Mouse (Mus musculus): ENCODE results near the gene Pla2g1b. TPM values are rescaled to one million over a fixed set of nuclear protein-coding genes. Genes with fewer than 3 reads are reported as not detected.
"Not testable (repeated sequence)": the region's sequence is repeated elsewhere in the genome, so short reads cannot be mapped to it uniquely, and the experiment has no call there.

Pla2g1b gene
- polyA plus RNA-seq, 1 experiment from 2014 or later: not detected

GRCm38 (mm10) chr5:115487942-115488580, 22.0 kb downstream of the Pla2g1b start:
- Histone ChIP-seq H3K9me3 (no peaks in the 10 kb centered on the region), H3K4me1 (peaks cover 32% of the 10 kb centered on the region), H3K4me2 (replicated peaks) (peak overlapping the region; percentile 65; the same call in 1 of the 2 replicates), H3K27ac (no peak overlapping the region), H3K27me3 (peaks cover under 1% of the 10 kb centered on the region; the same call in 1 of the 2 replicates), H3K9ac (no peak overlapping the region), H3K36me3 (no peaks in the 10 kb centered on the region), H3K4me3 (no peak overlapping the region; the same call in 1 of the 2 replicates)
- no peak for ATAC-seq (ENCODE audit: low FRiP score, low read depth)
- WGBS: 70% methylated on average over 9 of the region's 9 CpGs

GRCm38 (mm10) chr5:115488841-115489698, 23.0 kb downstream of the Pla2g1b start:
- H3K9ac ChIP-seq: peak overlapping the region; percentile 83
- ATAC-seq (ENCODE audit: low FRiP score, low read depth): peak; percentile 62
- no peaks in the 10 kb centered on the region for H3K36me3 ChIP-seq
- H3K27me3 ChIP-seq: no peaks in the 10 kb centered on the region
- H3K4me1 ChIP-seq: peaks cover 40% of the 10 kb centered on the region
- H3K4me3 ChIP-seq: peak overlapping the region; percentile 39
- H3K9me3 ChIP-seq: no peaks in the 10 kb centered on the region
- under 1% methylated on average over 39 of the region's 39 CpGs for WGBS
- peak overlapping the region; percentile 100 for H3K27ac ChIP-seq
- peak overlapping the region; percentile 65 for H3K4me2 ChIP-seq (replicated peaks)

DNA sequence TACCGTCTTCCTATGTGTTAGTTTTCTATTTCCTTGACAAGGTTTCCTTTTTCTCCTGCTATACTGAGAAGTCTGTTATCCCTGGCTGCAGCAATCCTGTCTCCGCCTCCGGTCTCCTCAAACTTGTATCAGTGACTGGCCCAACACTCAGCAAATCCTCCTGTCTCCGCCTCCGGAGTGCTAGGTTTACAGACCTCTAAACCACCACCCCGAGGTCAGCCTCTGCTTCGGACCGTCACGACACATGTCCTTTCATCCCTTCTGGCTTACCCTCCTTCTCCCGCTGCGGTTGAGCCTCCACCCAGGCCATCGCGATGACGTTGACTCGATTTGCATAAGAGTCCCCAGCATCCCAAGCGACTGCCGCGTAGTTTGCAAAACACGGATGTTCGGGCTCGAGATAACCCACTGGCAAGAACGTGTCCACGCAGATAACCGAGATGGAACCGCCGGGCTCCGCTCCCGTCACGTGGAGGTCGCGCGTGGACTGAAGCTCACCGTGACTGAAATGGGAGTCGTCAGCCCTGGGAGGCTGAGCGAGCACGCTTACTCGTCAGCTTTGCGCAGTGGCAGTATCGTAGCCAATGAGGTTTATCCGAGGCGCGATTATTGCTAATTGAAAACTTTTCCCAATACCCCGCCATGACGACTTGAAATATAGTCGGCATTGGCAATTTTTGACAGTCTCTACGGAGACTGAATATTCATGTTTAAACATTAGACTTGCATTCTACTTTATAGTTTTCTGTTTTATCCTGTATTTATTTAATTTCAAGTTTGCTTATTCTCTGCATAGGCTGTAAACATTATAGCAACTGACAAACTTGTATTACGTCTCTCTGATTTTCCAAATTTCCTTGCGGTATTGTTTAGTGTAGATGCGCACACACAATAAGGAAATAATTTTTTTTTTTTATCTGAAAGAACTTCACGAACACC, 23.9 kb downstream of the Pla2g1b start:
- H3K4me2 ChIP-seq (replicated peaks): peak overlapping the region; percentile 65
- no peaks in the 10 kb centered on the region for H3K9me3 ChIP-seq
- H3K36me3 ChIP-seq: no peaks in the 10 kb centered on the region
- H3K27ac ChIP-seq: peak overlapping the region; percentile 100
- ATAC-seq (ENCODE audit: low FRiP score, low read depth): peak; percentile 78
- peak overlapping the region; percentile 83 for H3K9ac ChIP-seq
- no peaks in the 10 kb centered on the region for H3K27me3 ChIP-seq
- under 1% methylated on average over 50 of the region's 50 CpGs for WGBS
- peak overlapping the region; percentile 39 for H3K4me3 ChIP-seq
- H3K4me1 ChIP-seq: peaks cover 44% of the 10 kb centered on the region

DNA sequence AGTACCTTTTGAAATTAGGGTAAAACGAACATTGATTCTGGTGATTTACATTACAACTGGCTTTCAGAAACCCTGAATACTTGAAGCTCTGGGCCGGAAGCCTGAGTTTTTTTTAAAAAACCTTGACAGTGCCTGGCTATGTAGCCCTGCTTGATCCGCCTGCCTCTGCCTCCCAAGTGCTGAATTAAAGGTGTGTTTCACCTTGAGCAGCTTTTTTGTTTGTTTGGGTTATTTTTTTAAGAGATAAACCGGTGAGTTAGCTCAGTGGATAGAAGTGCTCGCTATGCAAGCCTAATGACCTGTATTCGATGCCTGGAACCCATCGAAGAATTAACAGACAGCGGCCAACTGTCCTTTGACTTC, 24.6 kb downstream of the Pla2g1b start:
- H3K4me3 ChIP-seq: 0 out of 2 replicates have a peak overlapping the region, but pooled peaks have one; percentile 2

GRCm38 (mm10) chr5:115491076-115491475, 25.0 kb downstream of the Pla2g1b start:
- H3K4me1 ChIP-seq: peaks cover 44% of the 10 kb centered on the region
- H3K4me3 ChIP-seq: no peak overlapping the region
- no peak for ATAC-seq (ENCODE audit: low FRiP score, low read depth)
- H3K36me3 ChIP-seq: no peaks in the 10 kb centered on the region
- H3K9ac ChIP-seq: no peak overlapping the region
- 33% methylated on average over 5 of the region's 5 CpGs for WGBS
- no peaks in the 10 kb centered on the region for H3K9me3 ChIP-seq
- no peak overlapping the region for H3K27ac ChIP-seq
- peak overlapping the region; percentile 64 for H3K4me2 ChIP-seq (replicated peaks)
- no peaks in the 10 kb centered on the region for H3K27me3 ChIP-seq

More for the DNA sequence above, 24.6 kb downstream of the Pla2g1b start:
- Histone ChIP-seq H3K4me1 (peaks cover 44% of the 10 kb centered on the region), H3K36me3 (no peaks in the 10 kb centered on the region), H3K27me3 (no peaks in the 10 kb centered on the region), H3K27ac (peak overlapping the region; percentile 70; the same call in 1 of the 2 replicates), H3K9ac (no peak overlapping the region), H3K9me3 (no peaks in the 10 kb centered on the region), H3K4me2 (replicated peaks) (peak overlapping the region; percentile 64)
- WGBS: 11% methylated on average over 8 of the region's 8 CpGs
- ATAC-seq (ENCODE audit: low FRiP score, low read depth): no peak

DNA sequence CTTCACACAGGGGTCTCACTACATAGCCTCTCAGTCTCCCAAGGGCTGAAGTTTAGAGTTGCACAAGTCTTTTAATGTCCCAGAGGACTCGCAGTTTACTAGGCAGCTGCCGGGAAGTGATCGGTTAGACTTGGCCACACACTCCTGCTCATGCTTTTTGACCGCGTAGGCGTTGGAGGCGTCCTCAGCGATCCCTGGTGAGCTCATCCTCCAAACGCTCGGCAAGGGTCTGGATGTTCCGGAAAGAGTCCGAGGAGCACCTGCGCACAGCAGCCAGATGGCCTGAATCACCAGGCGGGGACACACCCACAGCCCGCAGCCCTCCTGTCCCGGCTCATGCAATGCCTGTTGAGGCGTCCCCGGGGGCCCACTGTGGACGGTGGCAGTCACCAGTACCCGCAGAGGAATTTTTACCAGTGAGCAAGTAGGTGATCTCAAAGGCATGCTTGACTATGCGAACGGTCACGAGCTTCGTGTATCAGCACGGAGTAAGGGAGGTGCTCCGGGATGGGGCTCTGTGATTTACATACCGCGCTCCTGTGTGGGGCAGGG, 25.8 kb downstream of the Pla2g1b start:
- Histone ChIP-seq H3K4me1 (peaks cover 44% of the 10 kb centered on the region), H3K27ac (peak overlapping the region; percentile 48), H3K27me3 (no peaks in the 10 kb centered on the region), H3K4me3 (peak overlapping the region; percentile 27), H3K9me3 (no peaks in the 10 kb centered on the region), H3K4me2 (replicated peaks) (peak overlapping the region; percentile 64), H3K9ac (peak overlapping the region; percentile 50; the same call in 1 of the 2 replicates), H3K36me3 (no peaks in the 10 kb centered on the region)
- 3% methylated on average over 28 of the region's 28 CpGs for WGBS
- no peak for ATAC-seq (ENCODE audit: low FRiP score, low read depth)

DNA sequence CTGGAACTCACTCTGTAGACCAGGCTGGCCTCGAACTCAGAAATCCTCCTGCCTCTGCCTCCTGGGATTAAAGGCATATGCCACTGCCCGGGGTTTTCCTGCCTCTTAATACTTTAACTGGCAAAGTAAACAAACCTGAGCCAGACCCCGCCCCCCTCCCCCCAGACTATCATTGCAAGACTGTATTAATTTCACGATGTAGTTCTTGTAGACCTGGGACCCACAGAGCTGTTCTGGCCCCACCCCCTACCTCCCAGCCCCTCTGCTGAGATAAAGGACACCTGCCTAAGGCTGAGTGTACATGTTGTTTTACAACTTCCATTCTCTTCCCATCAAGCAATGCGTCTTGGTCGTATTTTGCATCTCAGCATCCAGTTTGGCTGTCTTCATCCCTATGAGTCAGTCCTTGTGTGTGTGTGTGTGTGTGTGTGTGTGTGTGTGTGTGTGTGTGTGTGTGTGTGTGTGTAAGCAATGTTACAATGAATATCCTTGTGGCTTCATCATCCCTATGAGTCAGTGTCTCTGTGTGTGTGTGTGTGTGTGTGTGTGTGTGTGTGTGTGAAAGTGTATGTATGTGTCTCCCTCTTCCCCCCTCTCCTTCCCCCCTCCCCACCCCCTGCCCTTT, 26.8 kb downstream of the Pla2g1b start:
- no peak overlapping the region for H3K4me3 ChIP-seq
- no peak overlapping the region for H3K9ac ChIP-seq
- H3K27ac ChIP-seq: peak overlapping the region; percentile 67
- H3K4me2 ChIP-seq (replicated peaks): no peak overlapping the region
- no peaks in the 10 kb centered on the region for H3K36me3 ChIP-seq
- peaks cover 44% of the 10 kb centered on the region for H3K4me1 ChIP-seq
- H3K27me3 ChIP-seq: no peaks in the 10 kb centered on the region
- H3K9me3 ChIP-seq: no peaks in the 10 kb centered on the region
- ATAC-seq (ENCODE audit: low FRiP score, low read depth): no peak
- 57% methylated on average over 6 of the region's 6 CpGs for WGBS

- H3K9ac ChIP-seq: 0 out of 2 replicates have a peak overlapping the region, but pooled peaks have one; percentile 31
- 25% methylated on average over 5 of the region's 5 CpGs for WGBS
- H3K36me3 ChIP-seq: no peaks in the 10 kb centered on the region
- no peak overlapping the region for H3K4me3 ChIP-seq
- H3K4me1 ChIP-seq: peaks cover 43% of the 10 kb centered on the region
- peak overlapping the region; percentile 32 for H3K4me2 ChIP-seq (replicated peaks)
- H3K27ac ChIP-seq: peak overlapping the region; percentile 89
- no peaks in the 10 kb centered on the region for H3K27me3 ChIP-seq
- H3K9me3 ChIP-seq: no peaks in the 10 kb centered on the region
- ATAC-seq (ENCODE audit: low FRiP score, low read depth): no peak
Observed at GRCm38 (mm10) chr5:115493441-115493840, 27.4 kb downstream of the Pla2g1b start.

DNA sequence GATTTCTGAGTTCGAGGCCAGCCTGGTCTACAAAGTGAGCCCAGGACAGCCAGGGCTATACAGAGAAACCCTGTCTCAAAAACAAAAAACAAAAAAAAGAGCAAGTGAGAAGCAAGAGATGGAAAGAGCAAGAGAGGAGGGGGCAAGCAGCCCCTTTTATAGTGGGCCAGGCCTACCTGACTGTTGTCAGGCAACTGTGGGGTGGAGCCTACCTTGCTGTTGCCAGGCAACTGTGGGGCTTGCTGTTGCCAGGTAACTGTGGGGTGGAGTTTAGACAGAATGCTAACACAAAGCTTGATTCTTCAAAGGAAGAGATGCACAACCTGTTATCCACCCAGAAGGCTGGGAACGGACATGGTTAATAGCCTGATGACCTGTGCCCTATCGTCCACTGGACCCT, 29.6 kb downstream of the Pla2g1b start:
- WGBS: 91% methylated on average over 3 of the region's 3 CpGs
- not testable (repeated sequence) for H3K4me3 ChIP-seq; H3K36me3 ChIP-seq; ATAC-seq (ENCODE audit: low FRiP score, low read depth); H3K9ac ChIP-seq; H3K27ac ChIP-seq; H3K27me3 ChIP-seq; H3K9me3 ChIP-seq; H3K4me2 ChIP-seq (replicated peaks)
- H3K4me1 ChIP-seq: peaks cover 39% of the 10 kb centered on the region

DNA sequence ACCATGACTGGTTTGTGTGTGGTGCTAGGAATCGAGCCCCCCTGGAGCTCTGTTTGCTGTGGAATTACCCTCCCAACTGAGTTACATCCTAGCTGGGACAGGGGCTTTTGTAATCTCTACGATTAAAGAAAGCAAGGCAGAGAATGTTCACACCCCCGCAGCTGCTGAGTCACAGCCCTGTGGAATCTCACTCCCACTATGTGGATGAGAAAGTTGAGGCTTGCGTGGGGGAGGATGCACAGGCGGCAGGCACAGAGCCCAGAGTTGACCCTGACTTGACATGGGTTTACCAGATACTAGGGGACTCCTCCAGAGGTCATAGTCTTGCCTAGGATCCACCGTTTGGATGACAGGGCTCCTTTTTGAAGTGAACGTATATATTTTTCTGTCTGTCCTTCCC, 31.0 kb downstream of the Pla2g1b start:
- no peak for ATAC-seq (ENCODE audit: low FRiP score, low read depth)
- no peak overlapping the region for H3K4me2 ChIP-seq (replicated peaks)
- no peaks in the 10 kb centered on the region for H3K9me3 ChIP-seq
- H3K9ac ChIP-seq: no peak overlapping the region
- no peaks in the 10 kb centered on the region for H3K27me3 ChIP-seq
- H3K27ac ChIP-seq: no peak overlapping the region
- H3K36me3 ChIP-seq: no peaks in the 10 kb centered on the region
- peaks cover 25% of the 10 kb centered on the region for H3K4me1 ChIP-seq
- H3K4me3 ChIP-seq: no peak overlapping the region
- 83% methylated on average over 7 of the region's 7 CpGs for WGBS

All from limb, embryonic 13.5 days (tissue).